Mouse (Mus musculus): Measurements from ENCODE around the gene 2210016F16Rik. TPM values are rescaled to one million over a fixed set of nuclear protein-coding genes. Genes with fewer than 3 reads are reported as not detected.
"Not testable (repeated sequence)": the region's sequence is repeated elsewhere in the genome, so short reads cannot be mapped to it uniquely, and the experiment has no call there.

The 2210016F16Rik gene
- total RNA-seq (2021) = 1 to 10 TPM; 5.2 to 7.6 TPM
- long read RNA-seq, experiment 1, transcript 2210016F16Rik-201 (4 exons, 3,051 nt) = major isoform, 12 of 21 reads
- long read RNA-seq, experiment 1, partial matches to known transcripts = 0 of 21 reads
- long read RNA-seq, experiment 1, other reads (novel, unspliced or antisense) = 9 of 21 reads
- long read RNA-seq, experiment 2, transcript 2210016F16Rik-201 (4 exons, 3,051 nt) = major isoform, 19 of 26 reads
- long read RNA-seq, experiment 2, partial matches to known transcripts = 7 of 26 reads
- long read RNA-seq, experiment 2, other reads (novel, unspliced or antisense) = 0 of 26 reads

DNA sequence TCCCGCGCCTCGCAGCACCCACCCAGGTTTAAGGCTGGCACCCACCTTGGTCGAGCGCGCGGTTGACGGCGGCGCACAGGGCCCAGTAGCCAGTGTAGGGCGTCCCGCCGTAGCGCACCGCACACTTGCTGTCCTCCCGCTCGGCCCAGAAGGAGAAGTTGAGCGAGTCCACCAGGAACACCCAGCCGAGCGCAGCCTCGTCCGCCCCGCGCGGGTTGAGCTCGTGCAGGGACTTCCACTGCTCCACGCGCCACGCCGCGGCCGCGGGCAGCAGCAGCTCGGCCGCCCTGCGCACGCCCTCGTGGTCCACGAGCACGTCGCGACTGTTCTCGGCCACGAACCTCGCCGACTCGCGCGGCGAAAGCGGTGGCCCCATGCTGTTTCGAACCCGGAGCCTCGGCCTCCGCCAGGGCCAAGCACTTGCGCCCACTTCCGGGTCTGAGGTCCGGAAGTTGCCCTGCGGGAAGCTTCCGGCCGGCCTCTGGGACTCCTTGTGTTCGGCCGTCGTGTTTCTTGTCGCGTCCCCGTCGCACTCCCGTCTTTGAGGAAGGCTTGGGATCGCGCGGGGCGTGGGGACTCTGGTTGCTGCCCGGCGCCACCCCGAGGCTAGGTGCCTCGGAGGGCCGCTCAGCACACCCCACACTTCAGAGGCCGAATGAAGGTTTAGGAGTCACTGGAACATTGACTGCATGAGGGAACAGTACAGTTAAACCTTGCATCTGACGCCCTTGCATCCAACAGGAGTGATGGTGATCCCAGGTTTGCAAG lies at the start of gene 2210016F16Rik:
TSS of gene 2210016F16Rik (minus strand) at position 447 of the 768 bp plus-strand sequence.
- peak; percentile 81 for DNase-seq
- intact Hi-C loops (cut with DNase I) = loop anchor here (2.0 to 10.0 kb wide), 3 partner anchors 96 to 260 kb away; partner anchors contain the start of genes Hnrnpa0 and Idnk
- Histone ChIP-seq H3K4me3 (peak within 1 kb of the TSS; percentile 98), H3K27ac (peak within 1 kb of the TSS; percentile 86)
- TF ChIP-seq CTCF (IDR thresholded peaks at IDR 0.05) = peak; percentile 22; the same call in 1 of the 2 replicates

DNA sequence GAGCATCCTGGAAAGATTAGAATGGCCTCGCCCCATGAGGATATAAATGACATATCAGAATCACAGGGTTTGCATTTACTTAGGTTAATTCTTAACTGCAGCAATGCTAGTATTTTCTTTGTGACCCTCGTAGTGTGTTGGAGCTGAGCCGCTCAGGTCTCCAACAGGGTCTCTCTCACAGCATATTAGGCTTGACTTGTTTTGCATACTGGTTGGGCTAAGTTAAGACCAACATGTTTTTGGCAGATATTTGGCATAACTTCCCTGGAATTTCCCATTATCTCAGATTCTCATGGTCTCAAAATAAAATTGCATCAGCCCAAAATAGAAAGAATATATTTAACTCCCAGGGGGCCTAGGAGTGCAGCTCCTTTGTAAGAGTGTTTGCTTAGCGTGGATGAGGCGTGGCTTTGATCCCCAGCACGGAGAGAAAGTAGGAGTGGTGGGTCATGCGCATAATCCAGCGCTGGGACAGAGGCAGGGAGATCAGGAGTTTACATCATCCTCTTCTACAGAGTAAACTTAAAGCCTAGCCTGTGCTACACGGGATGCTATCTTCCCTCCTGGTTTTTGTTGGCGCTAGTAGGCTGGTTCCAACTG lies 38.1 kb upstream of the 2210016F16Rik start:
- no peak for DNase-seq
- Histone ChIP-seq H3K27ac (0 out of 2 replicates have a peak overlapping the region, but pooled peaks have one; percentile 35), H3K4me3 (no peak overlapping the region)
- TF ChIP-seq CTCF (IDR thresholded peaks at IDR 0.05) = no peak
- intact Hi-C loops (cut with DNase I) = no loop called here

DNA sequence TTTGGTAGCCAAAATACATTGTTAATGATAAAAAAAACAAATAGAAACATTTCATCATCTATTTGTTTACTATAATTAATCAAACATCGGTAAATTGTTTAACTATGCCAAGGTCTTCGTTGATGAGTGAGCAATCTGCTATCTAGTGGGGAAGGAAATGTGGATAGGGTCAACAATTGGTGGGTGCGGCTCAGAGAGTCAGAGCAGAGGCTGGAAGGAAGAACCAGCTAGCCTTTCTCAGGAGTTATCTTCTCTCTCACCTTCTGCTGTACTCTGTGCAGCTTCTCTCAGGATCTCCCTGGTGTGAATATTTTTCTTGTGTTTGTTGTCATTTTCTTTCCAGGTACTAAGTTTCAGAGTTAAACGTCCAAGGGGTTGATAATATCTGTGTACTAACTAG lies 37.2 kb upstream of the 2210016F16Rik start:
- DNase-seq = no peak
- intact Hi-C loops (cut with DNase I) = no loop called here
- TF ChIP-seq CTCF (IDR thresholded peaks at IDR 0.05) = no peak
- no peak overlapping the region for H3K27ac ChIP-seq
- H3K4me3 ChIP-seq = no peak overlapping the region

DNA sequence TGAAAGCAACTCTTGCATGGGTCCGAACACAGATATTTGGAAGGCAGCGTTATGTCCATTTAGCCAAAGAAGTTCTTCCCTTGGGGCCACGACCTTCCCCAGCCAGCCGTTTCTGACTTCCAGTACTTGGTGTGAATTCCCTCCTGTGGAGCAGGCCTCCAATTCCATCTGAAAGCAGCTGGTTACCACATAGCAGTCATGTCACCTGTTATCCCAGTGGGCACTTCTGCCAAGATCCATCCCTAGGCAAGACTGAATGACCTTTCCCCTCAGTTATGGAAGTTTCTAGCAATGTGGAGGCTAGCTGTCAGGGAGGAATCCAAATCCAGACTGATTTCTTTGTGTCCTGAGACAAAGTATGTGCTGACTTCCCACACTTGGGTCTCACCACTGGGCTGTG lies 36.0 kb upstream of the 2210016F16Rik start:
- H3K4me3 ChIP-seq = no peak overlapping the region
- no peak for TF ChIP-seq CTCF (IDR thresholded peaks at IDR 0.05)
- DNase-seq = no peak
- intact Hi-C loops (cut with DNase I) = no loop called here
- H3K27ac ChIP-seq = no peak overlapping the region

DNA sequence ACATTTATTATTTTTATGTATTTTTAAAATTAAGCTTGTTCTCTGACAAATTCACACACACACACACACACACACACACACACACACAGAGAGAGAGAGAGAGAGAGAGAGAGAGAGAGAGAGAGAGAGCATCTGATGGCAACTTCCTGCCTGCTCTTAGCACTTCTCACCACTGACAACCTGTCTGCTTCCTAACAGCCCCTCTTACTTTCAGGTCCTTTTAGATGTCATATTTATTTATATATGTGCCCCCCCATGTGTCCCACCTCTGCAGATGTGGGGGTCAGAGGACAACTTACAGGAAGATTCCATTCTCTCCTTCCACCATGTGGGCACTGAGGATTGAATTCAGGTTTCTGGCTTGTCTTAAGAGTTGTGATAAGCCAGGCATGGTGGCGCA lies 34.2 kb upstream of the 2210016F16Rik start:
- Histone ChIP-seq H3K27ac (no peak overlapping the region), H3K4me3 (no peak overlapping the region)
- intact Hi-C loops (cut with DNase I) = loop anchor here (5.0 kb wide), 1 partner anchor 123 kb away; no protein-coding TSS in a partner anchor
- no peak for TF ChIP-seq CTCF (IDR thresholded peaks at IDR 0.05)
- no peak for DNase-seq

DNA sequence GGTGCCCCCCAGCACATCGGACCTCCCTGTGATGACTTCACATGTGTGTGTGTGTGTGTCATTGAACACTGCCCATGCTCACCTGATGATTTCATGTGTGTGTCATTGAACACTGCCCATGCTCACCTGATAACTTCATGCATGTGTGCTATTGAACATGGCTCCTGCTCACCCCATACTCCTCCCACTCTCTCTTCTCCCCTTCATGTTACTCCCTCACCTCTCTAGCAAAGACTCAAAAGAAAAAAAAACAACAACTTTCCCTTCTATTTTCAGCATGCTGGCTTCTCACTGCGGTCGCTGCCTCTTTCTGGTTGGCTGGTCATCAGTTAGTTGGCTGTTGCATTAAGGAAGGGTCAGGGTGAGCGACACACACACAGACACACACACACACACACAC lies 33.6 kb upstream of the 2210016F16Rik start:
- TF ChIP-seq CTCF (IDR thresholded peaks at IDR 0.05) = no peak
- no peak for DNase-seq
- Histone ChIP-seq H3K27ac (no peak overlapping the region), H3K4me3 (no peak overlapping the region)
- intact Hi-C loops (cut with DNase I) = loop anchor here (5.0 kb wide), 1 partner anchor 124 kb away; no protein-coding TSS in a partner anchor

DNA sequence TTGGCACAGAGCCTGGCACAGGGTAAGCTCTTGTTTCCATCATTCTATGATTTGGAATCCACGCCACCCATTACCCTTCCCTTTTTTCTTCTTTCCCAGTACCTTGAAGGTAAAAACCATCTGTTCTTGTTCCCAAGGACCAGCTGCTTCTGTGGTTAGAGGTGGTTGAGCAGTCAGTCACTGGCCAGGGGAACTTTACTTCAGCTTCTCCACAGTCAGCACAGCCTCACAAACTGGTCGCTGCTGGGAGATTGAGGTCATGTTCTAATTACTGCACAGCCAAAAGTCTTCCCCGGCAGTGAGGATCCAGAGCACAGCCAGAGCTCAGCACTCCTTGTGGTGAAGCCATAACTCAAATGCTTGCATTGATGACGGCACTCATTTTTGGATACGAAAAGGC lies 30.8 kb upstream of the 2210016F16Rik start:
- Histone ChIP-seq H3K4me3 (peak overlapping the region; percentile 51), H3K27ac (peak overlapping the region; percentile 77)
- peak; percentile 45 for DNase-seq
- TF ChIP-seq CTCF (IDR thresholded peaks at IDR 0.05) = peak; percentile 23; the same call in 1 of the 2 replicates
- intact Hi-C loops (cut with DNase I) = loop anchor here (5.0 kb wide), 1 partner anchor 126 kb away; no protein-coding TSS in a partner anchor

DNA sequence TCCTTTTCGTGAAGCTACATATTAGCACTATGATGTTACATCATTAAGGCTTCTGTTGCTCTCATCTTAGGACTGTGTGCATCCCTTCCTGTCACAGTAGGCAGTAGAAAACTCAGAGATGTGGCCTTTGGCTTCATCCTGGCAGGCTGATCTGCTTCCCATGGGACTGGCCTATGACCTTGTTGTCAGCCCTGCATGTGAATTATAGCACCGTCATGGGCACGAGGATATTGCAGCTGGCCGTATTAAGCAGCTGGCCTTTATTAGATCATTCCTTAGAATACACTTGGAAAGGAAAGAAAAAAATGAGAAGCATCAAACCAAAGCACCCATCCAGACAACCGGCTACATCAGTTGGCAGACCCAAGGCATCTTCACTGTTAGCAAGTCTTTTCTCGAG lies 30.3 kb upstream of the 2210016F16Rik start:
- H3K27ac ChIP-seq = peak overlapping the region; percentile 77
- H3K4me3 ChIP-seq = peak overlapping the region; percentile 51
- intact Hi-C loops (cut with DNase I) = loop anchor here (5.0 kb wide), 1 partner anchor 127 kb away; no protein-coding TSS in a partner anchor
- DNase-seq = peak; percentile 36
- no peak for TF ChIP-seq CTCF (IDR thresholded peaks at IDR 0.05)

DNA sequence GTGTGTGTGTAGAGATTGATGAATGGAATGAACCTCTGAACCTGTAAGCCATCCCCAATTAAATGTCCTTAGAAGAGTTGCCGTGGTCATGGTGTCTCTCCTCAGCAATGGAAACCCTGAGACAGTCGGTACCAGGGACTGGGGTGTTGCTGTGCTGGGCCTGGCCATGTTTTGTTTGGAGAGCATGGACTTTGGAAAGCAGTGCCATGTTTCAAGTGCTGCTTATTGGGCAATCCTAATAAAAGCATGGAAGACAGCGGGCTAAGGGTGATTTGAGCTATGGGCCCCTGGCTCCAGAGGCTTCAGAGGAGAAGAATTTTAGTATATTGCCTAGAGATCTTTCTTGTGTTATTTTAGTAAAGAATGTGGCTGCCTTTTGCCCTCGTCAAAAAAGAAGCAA lies 26.0 kb upstream of the 2210016F16Rik start:
- intact Hi-C loops (cut with DNase I) = no loop called here
- Histone ChIP-seq H3K27ac (no peak overlapping the region), H3K4me3 (no peak overlapping the region)
- no peak for DNase-seq
- no peak for TF ChIP-seq CTCF (IDR thresholded peaks at IDR 0.05)

DNA sequence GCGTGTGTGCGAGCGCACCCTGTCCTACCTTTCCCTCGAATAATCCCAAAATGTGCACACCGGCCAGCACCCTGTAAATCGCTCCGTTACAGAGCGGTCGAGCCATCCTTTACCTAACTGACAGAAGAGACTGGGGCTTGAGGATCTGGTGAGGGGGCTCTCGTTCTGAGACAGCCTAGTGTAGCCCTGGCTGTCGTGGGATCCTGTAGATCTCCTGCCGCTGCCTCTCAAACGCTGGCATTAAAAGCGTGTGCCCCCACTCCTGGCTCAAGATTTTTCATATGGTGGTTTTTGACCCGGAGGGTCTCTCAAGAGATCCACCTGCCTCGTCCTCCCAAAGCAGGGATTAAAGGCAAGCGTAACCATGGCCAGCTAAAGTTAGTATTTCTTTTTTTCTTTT lies 18.2 kb upstream of the 2210016F16Rik start, which contains the start of gene Hnrnpk:
TSS of gene Hnrnpk (minus strand) at position 101 of the 400 bp plus-strand sequence.
- H3K27ac ChIP-seq = peak within 1 kb of the TSS; percentile 95
- intact Hi-C loops (cut with DNase I) = loop anchor here (5.0 kb wide), 1 partner anchor 139 kb away; no protein-coding TSS in a partner anchor
- not testable (repeated sequence) for DNase-seq
- H3K4me3 ChIP-seq = peak within 1 kb of the TSS; percentile 100

DNA sequence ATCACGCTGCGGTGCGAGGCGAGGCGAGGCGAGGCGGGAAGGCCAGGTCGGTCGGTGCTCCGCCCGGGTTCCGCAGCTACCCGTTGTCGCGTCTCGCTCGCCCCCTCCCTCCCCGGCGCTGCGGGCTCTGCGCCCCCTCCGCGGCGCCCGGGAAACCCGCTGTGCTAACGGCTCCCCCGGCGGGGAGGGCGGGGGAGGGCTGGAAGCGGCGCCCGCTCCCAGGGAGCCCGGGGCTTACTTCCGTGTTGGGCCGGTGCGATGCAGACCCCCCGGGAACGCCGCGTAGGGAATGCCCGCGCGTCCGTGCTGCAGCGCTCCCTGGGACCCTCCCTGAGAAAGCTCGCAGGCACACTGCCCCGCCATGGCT lies 17.7 kb upstream of the 2210016F16Rik start:
- Histone ChIP-seq H3K27ac (peak overlapping the region; percentile 95), H3K4me3 (peak overlapping the region; percentile 100)
- DNase-seq = peak; percentile 93
- no peak for TF ChIP-seq CTCF (IDR thresholded peaks at IDR 0.05)
- intact Hi-C loops (cut with DNase I) = loop anchor here (5.0 kb wide), 1 partner anchor 140 kb away; no protein-coding TSS in a partner anchor

DNA sequence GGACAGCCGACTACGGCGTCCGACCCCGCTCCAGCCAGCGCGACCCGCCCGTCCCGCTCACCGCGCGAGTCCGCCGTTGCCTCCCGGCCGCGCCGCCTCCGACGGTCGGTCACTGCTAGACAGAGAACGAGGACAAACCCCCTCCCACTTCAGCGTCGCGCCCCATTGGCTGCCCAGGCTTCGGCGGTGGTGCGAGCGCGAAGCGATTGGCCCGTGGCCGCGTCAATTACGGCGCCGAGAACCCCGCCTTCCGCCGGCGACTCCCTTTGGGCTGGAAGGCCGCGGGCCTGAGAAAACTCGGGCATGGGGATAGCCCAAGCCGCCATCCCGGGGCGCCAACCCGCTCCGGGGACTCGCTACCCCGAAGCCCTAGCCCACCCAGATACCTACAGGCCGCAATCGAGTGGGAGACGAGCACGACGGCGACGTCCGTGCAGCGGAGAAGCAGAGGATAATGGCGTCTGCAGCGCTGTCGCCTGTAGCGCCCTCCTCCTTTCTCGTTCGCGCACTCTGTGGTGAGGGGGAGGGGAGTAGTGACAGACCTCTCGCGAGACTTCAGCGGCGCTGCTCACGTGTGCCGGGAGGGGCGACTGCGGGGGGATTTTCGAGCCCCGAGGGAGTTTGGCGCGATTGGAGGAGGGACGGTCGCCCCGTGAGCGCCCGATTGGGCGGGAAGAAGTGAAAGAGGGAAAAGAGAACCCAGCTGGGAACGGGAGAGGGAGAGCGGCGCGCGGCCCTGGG lies 17.1 kb upstream of the 2210016F16Rik start, which contains the start of gene Rmi1:
TSS of gene Rmi1 (plus strand) at position 246 of the 741 bp plus-strand sequence.
- H3K27ac ChIP-seq = peak within 1 kb of the TSS; percentile 95
- peak; percentile 99 for DNase-seq
- peak within 1 kb of the TSS; percentile 100 for H3K4me3 ChIP-seq
- peak; percentile 27; the same call in 1 of the 2 replicates for TF ChIP-seq CTCF (IDR thresholded peaks at IDR 0.05)
- intact Hi-C loops (cut with DNase I) = loop anchor here (5.0 kb wide), 1 partner anchor 140 kb away; no protein-coding TSS in a partner anchor

Data from gastrocnemius, adult 2 months (tissue).